Mouse (Mus musculus) MEL (cell line): ENCODE measurements around the gene Klk9.

Experiments used
- CTCF ChIP-seq, 3 experiments: IDR thresholded peaks in 2 of 3; conservative IDR thresholded peaks in 1 of 3; 2 replicates each; pipeline ENCODE4 v1.5.1; 2011 to 2012; ENCODE audit warnings: low read length in 3 of 3, low read depth in 2 of 3, mild to moderate bottlenecking in 2 of 3, improper control_type of control experiment in 1 of 3, inconsistent platforms in 1 of 3, mixed read lengths in 1 of 3, moderate library complexity in 1 of 3; ENCODE audit not compliant: control insufficient read depth in 1 of 3, insufficient read depth in 1 of 3, poor library complexity in 1 of 3, severe bottlenecking in 1 of 3
- EP300 ChIP-seq, 2 experiments: IDR thresholded peaks; 2 replicates each; pipeline ENCODE4 v1.6.1; 2011; ENCODE audit warnings: improper control_type of control experiment in 2 of 2, low read length in 2 of 2, low read depth in 1 of 2, mild to moderate bottlenecking in 1 of 2
- MAX ChIP-seq: IDR thresholded peaks from 2 replicates; pipeline ENCODE4 v1.6.1; 2011; ENCODE audit warnings: low read length, improper control_type of control experiment
- POLR2A ChIP-seq, 2 experiments: IDR thresholded peaks; 2 replicates each; pipeline ENCODE4 v1.6.1; 2011 to 2012; ENCODE audit warnings: low read length in 2 of 2, mild to moderate bottlenecking in 2 of 2, control low read depth in 1 of 2, improper control_type of control experiment in 1 of 2, low read depth in 1 of 2, moderate library complexity in 1 of 2; ENCODE audit not compliant: control insufficient read depth in 1 of 2, insufficient read depth in 1 of 2, poor library complexity in 1 of 2
- RAD21 ChIP-seq: IDR thresholded peaks from 2 replicates; pipeline ENCODE4 v1.6.1; 2011; ENCODE audit warnings: mild to moderate bottlenecking, low read depth, low read length, improper control_type of control experiment
- SMC3 ChIP-seq: IDR thresholded peaks from 2 replicates; pipeline ENCODE4 v1.6.1; 2011; ENCODE audit warnings: low read depth, low read length, improper control_type of control experiment
- TAL1 ChIP-seq: IDR thresholded peaks from 2 replicates; pipeline ENCODE4 v1.6.1; 2012; ENCODE audit warnings: mild to moderate bottlenecking, inconsistent platforms, low read length, moderate library complexity, mixed read lengths
- UBTF ChIP-seq: IDR thresholded peaks from 2 replicates; pipeline ENCODE4 v1.6.1; 2012; ENCODE audit warnings: low read depth, mild to moderate bottlenecking, inconsistent platforms, low read length, improper control_type of control experiment, moderate library complexity, borderline replicate concordance; ENCODE audit not compliant: insufficient read depth
- ZMIZ1 ChIP-seq: IDR thresholded peaks from 2 replicates; pipeline ENCODE4 v1.6.1; 2012; ENCODE audit warnings: low read depth, mild to moderate bottlenecking, inconsistent platforms, low read length, improper control_type of control experiment, moderate library complexity

DNA sequence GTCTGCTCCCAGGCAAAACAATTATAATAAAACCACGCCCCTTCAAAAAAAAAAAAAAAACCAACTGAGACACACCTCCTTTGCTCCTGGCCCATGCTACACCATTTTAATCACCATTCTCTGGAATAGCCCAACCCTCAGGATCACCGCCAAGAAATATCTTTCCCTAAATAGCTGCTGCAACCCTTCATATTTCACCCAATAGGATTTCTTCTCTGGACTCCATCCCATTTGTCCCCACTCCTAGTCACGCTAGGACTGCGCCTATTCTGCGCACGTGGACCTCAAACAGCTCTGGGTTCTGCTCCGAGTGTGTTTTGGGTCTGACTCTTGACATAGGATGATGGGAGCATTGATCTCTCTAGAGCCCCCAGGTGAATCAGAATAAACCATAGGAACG lies 4.7 kb downstream of the Klk9 start:
- TF ChIP-seq EP300 (IDR thresholded peaks at IDR 0.05; ENCODE audit: low read depth in 1 of 2, low read length in 2 of 2) (no peak), CTCF (IDR thresholded peaks at IDR 0.05 in 2 of 3, conservative IDR thresholded peaks at IDR 0.05 in 1 of 3; ENCODE audit: control insufficient read depth in 1 of 3, insufficient read depth in 1 of 3, low read depth in 2 of 3, low read length in 3 of 3, poor library complexity in 1 of 3, severe bottlenecking in 1 of 3) (no peak), ZMIZ1 (no peak), UBTF (no peak), POLR2A (IDR thresholded peaks at IDR 0.05; ENCODE audit: control insufficient read depth in 1 of 2, insufficient read depth in 1 of 2, low read depth in 1 of 2, low read length in 2 of 2, poor library complexity in 1 of 2) (no peak), MAX (no peak), TAL1 (no peak), SMC3 (no peak), RAD21 (no peak)
